Mouse (Mus musculus) stomach, postnatal 0 days (tissue): ENCODE results near the gene Tmem102.

Source experiments
- CTCF ChIP-seq: IDR thresholded peaks from 2 replicates; pipeline ENCODE4 v1.5.1; 2016; ENCODE audit warnings: antibody characterized with exemption, low read depth, mild to moderate bottlenecking, moderate library complexity
- EP300 ChIP-seq: optimal IDR thresholded peaks from 2 replicates; pipeline ENCODE3; 2016; ENCODE audit warnings: antibody characterized with exemption

GRCm38 (mm10) chr11:69760901-69761200, 44.6 kb downstream of the Tmem102 start:
- TF ChIP-seq CTCF = no peak
- no peak for TF ChIP-seq EP300
